Mouse (Mus musculus): ENCODE measurements at regions not wholly inside any gene's neighbourhood (a gene's known extent, or its start where the extent isn't known, plus 50 kb on each side); places are given as distances from the start of the nearest gene placed in this dataset.

DNA sequence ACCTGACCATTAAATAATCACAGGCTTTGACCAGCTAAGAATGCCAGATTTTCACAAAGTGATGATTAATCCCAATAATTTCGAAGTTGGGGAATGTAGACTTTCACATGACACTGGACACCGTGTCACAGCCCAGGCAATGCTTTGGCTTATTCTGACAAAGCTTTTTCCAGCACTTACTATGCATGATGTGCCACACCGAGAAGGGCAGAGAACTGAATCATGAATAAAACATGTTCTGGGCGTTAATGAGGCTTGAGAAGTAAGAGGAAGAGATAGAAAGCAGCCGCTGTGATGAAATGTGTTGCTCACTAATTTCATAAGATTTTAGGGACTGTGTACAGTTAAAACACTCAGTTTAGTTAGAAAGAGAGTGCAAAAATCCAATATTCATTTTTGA lies 326.8 kb downstream of the Csnka2ip start:
- TF ChIP-seq EP300 (IDR thresholded peaks at IDR 0.05): no peak
- TF ChIP-seq CTCF (IDR thresholded peaks at IDR 0.05): no peak
- no peaks in the 10 kb centered on the region for H3K27me3 ChIP-seq (replicated peaks; ENCODE audit: insufficient read depth, low read length)
- no peak overlapping the region for H3K4me2 ChIP-seq (replicated peaks; ENCODE audit: low read depth, low read length)
- H3K36me3 ChIP-seq (ENCODE audit: insufficient read depth, low read length): no peaks in the 10 kb centered on the region
- 72% methylated on average over 5 of the region's 5 CpGs for WGBS
- H3K4me3 ChIP-seq (ENCODE audit: low read depth, low read length): no peak overlapping the region
- no peak for DNase-seq (ENCODE audit: low spot score)
- no peaks in the 10 kb centered on the region for H3K4me1 ChIP-seq (ENCODE audit: insufficient read depth, low read depth, low read length)
- H3K9ac ChIP-seq (replicated peaks; ENCODE audit: low read depth): no peak overlapping the region
- ATAC-seq: no peak
- no peak overlapping the region for H3K27ac ChIP-seq (ENCODE audit: low read length)
- no peaks in the 10 kb centered on the region for H3K9me3 ChIP-seq (ENCODE audit: low read length)

DNA sequence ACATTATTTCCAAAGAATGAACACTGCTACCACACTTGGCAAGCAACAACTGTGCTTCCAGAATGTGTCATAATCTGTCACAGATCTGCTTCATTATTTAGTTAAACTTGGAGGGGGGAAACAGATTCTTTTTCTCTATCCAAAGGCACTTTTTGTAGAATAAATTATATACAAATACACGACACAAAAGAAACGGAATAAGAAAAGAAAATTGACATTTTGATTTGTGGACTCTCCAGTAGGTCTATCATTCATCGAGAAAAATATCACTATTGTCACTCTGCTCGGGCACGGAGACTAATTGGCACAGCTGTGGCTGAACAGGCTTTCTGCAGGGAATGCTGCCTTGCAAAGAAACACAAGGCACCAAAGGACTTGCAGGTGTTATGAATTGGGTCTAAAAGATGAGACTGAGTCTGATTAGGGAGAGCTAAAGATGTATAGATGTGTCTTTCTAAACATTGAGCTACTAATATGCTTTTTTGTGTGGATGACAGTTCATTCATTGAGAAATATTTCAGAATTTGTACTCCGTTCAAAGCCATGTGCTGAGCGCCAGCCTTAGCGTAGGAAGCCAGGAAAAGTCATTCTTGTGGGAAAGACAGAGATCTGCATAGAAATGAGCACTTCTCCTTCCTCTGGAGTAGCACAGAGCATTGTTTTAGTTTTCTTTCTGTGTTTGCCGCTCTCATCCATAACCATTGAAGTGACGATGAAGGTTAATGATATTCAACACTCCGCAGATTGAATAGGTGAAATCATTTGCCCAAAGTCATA lies 337.1 kb downstream of the Csnka2ip start:
- Histone ChIP-seq H3K9me3 (ENCODE audit: low read length) (no peaks in the 10 kb centered on the region), H3K4me1 (ENCODE audit: insufficient read depth, low read depth, low read length) (no peaks in the 10 kb centered on the region), H3K36me3 (ENCODE audit: insufficient read depth, low read length) (no peaks in the 10 kb centered on the region), H3K27ac (ENCODE audit: low read length) (no peak overlapping the region), H3K4me2 (replicated peaks; ENCODE audit: low read depth, low read length) (no peak overlapping the region), H3K27me3 (replicated peaks; ENCODE audit: insufficient read depth, low read length) (no peaks in the 10 kb centered on the region), H3K9ac (replicated peaks; ENCODE audit: low read depth) (no peak overlapping the region), H3K4me3 (ENCODE audit: low read depth, low read length) (no peak overlapping the region)
- TF ChIP-seq EP300 (IDR thresholded peaks at IDR 0.05): no peak
- TF ChIP-seq CTCF (IDR thresholded peaks at IDR 0.05): no peak
- ATAC-seq (no peak), DNase-seq (ENCODE audit: low spot score) (no peak)
- WGBS: 73% methylated on average over 11 of the region's 11 CpGs

DNA sequence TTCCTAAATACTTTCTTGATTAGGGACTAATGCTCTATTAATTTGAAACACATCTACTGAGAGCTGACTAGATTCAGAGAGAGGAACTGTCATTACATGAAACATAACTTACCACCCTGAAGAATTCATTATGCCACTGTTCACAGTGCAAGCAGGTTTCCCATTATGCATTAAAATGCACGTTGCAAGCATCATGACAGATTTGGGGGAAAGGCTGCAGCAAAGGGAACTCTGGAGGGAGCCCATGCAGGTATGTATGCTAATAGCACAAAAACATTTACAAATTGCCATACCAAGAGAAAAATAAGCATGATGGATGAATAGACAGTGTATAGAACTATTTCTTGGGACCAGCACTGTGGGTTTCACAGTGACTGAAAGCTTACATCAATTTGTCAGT lies 351.1 kb downstream of the Csnka2ip start:
- H3K9ac ChIP-seq (replicated peaks; ENCODE audit: low read depth): no peak overlapping the region
- H3K4me3 ChIP-seq (ENCODE audit: low read depth, low read length): no peak overlapping the region
- H3K36me3 ChIP-seq (ENCODE audit: insufficient read depth, low read length): no peaks in the 10 kb centered on the region
- H3K9me3 ChIP-seq (ENCODE audit: low read length): no peaks in the 10 kb centered on the region
- no peak overlapping the region for H3K27ac ChIP-seq (ENCODE audit: low read length)
- H3K4me1 ChIP-seq (ENCODE audit: insufficient read depth, low read depth, low read length): no peaks in the 10 kb centered on the region
- DNase-seq (ENCODE audit: low spot score) (no peak), ATAC-seq (no peak)
- H3K4me2 ChIP-seq (replicated peaks; ENCODE audit: low read depth, low read length): no peak overlapping the region
- no peaks in the 10 kb centered on the region for H3K27me3 ChIP-seq (replicated peaks; ENCODE audit: insufficient read depth, low read length)
- WGBS: 62% methylated on average over 1 of the region's 1 CpGs
- TF ChIP-seq CTCF (IDR thresholded peaks at IDR 0.05) (no peak), EP300 (IDR thresholded peaks at IDR 0.05) (no peak)

DNA sequence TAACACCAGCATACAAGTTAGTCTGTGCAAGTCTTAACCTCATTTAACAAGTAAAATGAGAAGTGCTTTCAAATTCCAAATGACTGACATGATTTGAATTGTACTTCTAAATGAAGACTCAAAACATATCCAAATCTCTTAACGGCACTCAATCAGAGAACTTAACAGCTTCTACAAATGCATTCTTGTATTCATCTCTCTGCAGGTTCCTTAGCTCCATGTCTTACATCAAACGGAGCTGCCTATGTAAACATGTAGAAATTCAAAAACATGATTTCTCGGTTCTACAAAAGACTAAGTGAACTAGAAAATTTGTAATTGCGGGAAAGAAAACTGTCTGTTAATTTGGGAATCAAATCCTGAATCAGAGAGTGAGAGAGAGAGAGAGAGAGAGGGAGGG lies 353.5 kb downstream of the Csnka2ip start:
- 58% methylated on average over 4 of the region's 4 CpGs for WGBS
- Histone ChIP-seq H3K4me2 (replicated peaks; ENCODE audit: low read depth, low read length) (no peak overlapping the region), H3K9me3 (ENCODE audit: low read length) (no peaks in the 10 kb centered on the region), H3K27ac (ENCODE audit: low read length) (no peak overlapping the region), H3K36me3 (ENCODE audit: insufficient read depth, low read length) (no peaks in the 10 kb centered on the region), H3K4me3 (ENCODE audit: low read depth, low read length) (no peak overlapping the region), H3K27me3 (replicated peaks; ENCODE audit: insufficient read depth, low read length) (no peaks in the 10 kb centered on the region), H3K4me1 (ENCODE audit: insufficient read depth, low read depth, low read length) (no peaks in the 10 kb centered on the region), H3K9ac (replicated peaks; ENCODE audit: low read depth) (no peak overlapping the region)
- no peak for ATAC-seq
- no peak for DNase-seq (ENCODE audit: low spot score)
- TF ChIP-seq EP300 (IDR thresholded peaks at IDR 0.05) (no peak), CTCF (IDR thresholded peaks at IDR 0.05) (no peak)

DNA sequence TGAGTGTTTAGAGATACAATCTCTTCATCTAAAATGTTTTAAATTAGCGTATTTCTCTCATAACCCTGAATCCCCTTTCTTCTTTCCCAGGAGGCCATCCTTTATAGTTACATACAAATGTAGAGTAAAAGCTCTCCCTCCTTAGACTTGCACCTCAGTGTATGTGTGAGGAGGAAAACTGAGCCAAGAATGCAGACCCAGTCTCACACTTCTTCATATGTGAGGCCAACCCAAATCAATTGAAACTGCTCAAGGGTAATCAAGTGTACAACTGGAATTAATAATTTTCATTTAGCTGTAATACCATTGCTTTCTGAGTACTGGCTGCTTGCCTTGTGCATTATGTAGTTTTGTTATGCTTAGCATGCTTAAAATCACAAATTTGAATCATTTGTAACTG lies 356.3 kb downstream of the Csnka2ip start:
- H3K4me2 ChIP-seq (replicated peaks; ENCODE audit: low read depth, low read length): no peak overlapping the region
- WGBS: 75% methylated on average over 1 of the region's 1 CpGs
- no peak for DNase-seq (ENCODE audit: low spot score)
- H3K27me3 ChIP-seq (replicated peaks; ENCODE audit: insufficient read depth, low read length): no peaks in the 10 kb centered on the region
- no peak for ATAC-seq
- H3K4me1 ChIP-seq (ENCODE audit: insufficient read depth, low read depth, low read length): no peaks in the 10 kb centered on the region
- no peak overlapping the region for H3K27ac ChIP-seq (ENCODE audit: low read length)
- no peak for TF ChIP-seq EP300 (IDR thresholded peaks at IDR 0.05)
- TF ChIP-seq CTCF (IDR thresholded peaks at IDR 0.05): no peak
- no peaks in the 10 kb centered on the region for H3K9me3 ChIP-seq (ENCODE audit: low read length)
- no peak overlapping the region for H3K9ac ChIP-seq (replicated peaks; ENCODE audit: low read depth)
- no peaks in the 10 kb centered on the region for H3K36me3 ChIP-seq (ENCODE audit: insufficient read depth, low read length)
- no peak overlapping the region for H3K4me3 ChIP-seq (ENCODE audit: low read depth, low read length)

DNA sequence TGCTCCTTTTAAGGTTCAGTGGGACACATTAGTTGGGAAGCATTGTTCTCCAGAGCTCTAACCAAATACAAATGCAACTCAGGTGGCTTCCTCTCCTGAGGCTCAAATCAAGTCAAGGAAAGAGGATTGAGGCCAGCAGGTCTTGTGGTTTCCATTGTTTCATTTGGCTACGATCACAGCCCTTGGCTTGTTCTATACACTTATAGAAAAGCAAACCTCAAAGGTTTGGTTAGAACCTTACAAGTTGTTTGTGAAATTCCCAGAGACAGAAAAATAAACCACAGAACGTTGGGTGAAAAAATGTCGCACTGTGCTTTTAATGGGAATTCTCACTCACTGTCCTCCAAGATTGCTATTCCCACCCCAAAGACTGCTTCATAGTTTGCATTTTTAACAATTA lies 360.4 kb upstream of the Epha3 start:
- WGBS: 83% methylated on average over 3 of the region's 3 CpGs
- no peak overlapping the region for H3K4me2 ChIP-seq (replicated peaks; ENCODE audit: low read depth, low read length)
- ATAC-seq: no peak

More for the DNA sequence above, 360.4 kb upstream of the Epha3 start:
- Histone ChIP-seq H3K36me3 (ENCODE audit: insufficient read depth, low read length) (no peaks in the 10 kb centered on the region), H3K27me3 (replicated peaks; ENCODE audit: insufficient read depth, low read length) (no peaks in the 10 kb centered on the region), H3K4me3 (ENCODE audit: low read depth, low read length) (no peak overlapping the region), H3K9ac (replicated peaks; ENCODE audit: low read depth) (no peak overlapping the region), H3K4me1 (ENCODE audit: insufficient read depth, low read depth, low read length) (no peaks in the 10 kb centered on the region), H3K27ac (ENCODE audit: low read length) (no peak overlapping the region), H3K9me3 (ENCODE audit: low read length) (no peaks in the 10 kb centered on the region)
- no peak for TF ChIP-seq CTCF (IDR thresholded peaks at IDR 0.05)
- no peak for TF ChIP-seq EP300 (IDR thresholded peaks at IDR 0.05)
- DNase-seq (ENCODE audit: low spot score): no peak
